Mouse (Mus musculus) stomach, postnatal 0 days (tissue): ENCODE results near the gene Cisd3. TPM values are rescaled to one million over a fixed set of nuclear protein-coding genes. Genes with fewer than 3 reads are reported as not detected.

ENCODE experiments used
- ATAC-seq: fragments of 200-750 bp; cut with Nextera tagmentation; 2 replicates; pipeline ENCODE4 v1.8.0; 2017; ENCODE audit not compliant: low FRiP score, low TSS enrichment
- DNase-seq: peaks from one replicate; pipeline ENCODE4 v3.0.0-alpha.2; 2016; ENCODE audit warnings: low spot score
- H3K27ac ChIP-seq: fragments of 300-500 bp; sonication (generic); replicated peaks from 2 replicates; pipeline ENCODE4 v1.5.1; 2014; ENCODE audit warnings: mild to moderate bottlenecking, control low read depth
- H3K27me3 ChIP-seq: fragments of 300-500 bp; sonication (generic); 2 replicates; pipeline ENCODE4 v1.6.1; 2014; ENCODE audit warnings: low read length; ENCODE audit not compliant: control insufficient read depth, insufficient read depth
- H3K36me3 ChIP-seq: fragments of 300-500 bp; sonication (generic); 2 replicates; pipeline ENCODE4 v1.6.1; 2014; ENCODE audit warnings: low read length, mixed read lengths; ENCODE audit not compliant: control insufficient read depth, insufficient read depth
- H3K4me1 ChIP-seq: fragments of 300-500 bp; sonication (generic); replicated peaks from 2 replicates; pipeline ENCODE4 v1.6.1; 2014; ENCODE audit warnings: antibody characterized with exemption; ENCODE audit not compliant: control insufficient read depth, insufficient read depth
- H3K4me2 ChIP-seq: fragments of 300-500 bp; sonication (generic); replicated peaks from 2 replicates; pipeline ENCODE4 v1.6.1; 2014; ENCODE audit warnings: low read depth, mild to moderate bottlenecking, control low read depth, moderate library complexity
- H3K4me3 ChIP-seq: fragments of 300-500 bp; sonication (generic); 2 replicates; pipeline ENCODE4 v1.5.1; 2014; ENCODE audit warnings: low read depth, low read length, control low read depth
- H3K9ac ChIP-seq: fragments of 300-500 bp; sonication (generic); 2 replicates; pipeline ENCODE4 v1.6.1; 2014; ENCODE audit warnings: mild to moderate bottlenecking, low read length, control low read depth, mixed read lengths
- H3K9me3 ChIP-seq: fragments of 300-500 bp; sonication (generic); 2 replicates; pipeline ENCODE4 v1.6.1; 2016; ENCODE audit warnings: low read length; ENCODE audit not compliant: control insufficient read depth
- CTCF ChIP-seq: IDR thresholded peaks from 2 replicates; pipeline ENCODE4 v1.5.1; 2016; ENCODE audit warnings: antibody characterized with exemption, low read depth, mild to moderate bottlenecking, moderate library complexity
- EP300 ChIP-seq: optimal IDR thresholded peaks from 2 replicates; pipeline ENCODE3; 2016; ENCODE audit warnings: antibody characterized with exemption
- WGBS: fragments of 180-500 bp; shearing (Covaris S2); extraction: QIAGEN DNeasy Blood & Tissue Kit; methylation state at CpG from one replicate; pipeline ENCODE4 v1.1.7; 2014; 5-methylcytosine and 5-hydroxymethylcytosine counted together
- polyA plus RNA-seq: library from polyadenylated mRNA; unstranded; fragments of >200 nt; fragmentation: Nextera tagmentation; extraction: Ambion mirVana; gene quantifications from 2 replicates; pipeline ENCODE4 v1.2.1, GENCODE M21; 2015

The Cisd3 gene
- polyA plus RNA-seq, 1 experiment from 2014 or later: 44.2 TPM

DNA sequence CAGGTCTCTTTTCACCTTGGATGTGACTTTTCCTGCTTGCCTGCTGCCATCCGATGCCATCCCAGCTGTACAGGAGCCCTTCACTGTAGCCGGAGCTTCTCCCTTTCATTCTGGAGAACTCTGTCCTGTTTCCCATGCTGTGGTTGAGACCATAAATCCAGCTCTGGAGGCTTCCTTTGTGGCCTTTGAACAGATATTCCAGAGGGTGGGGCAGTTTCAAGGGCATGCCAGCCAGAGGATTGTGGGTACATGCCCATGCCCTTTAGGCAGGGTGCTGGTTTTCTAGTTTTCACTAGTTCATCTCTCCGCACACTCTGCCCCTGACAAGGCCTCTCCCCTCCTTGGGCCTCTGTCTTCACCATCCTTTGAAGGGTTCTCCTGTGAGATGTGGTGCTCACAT lies 1.4 kb downstream of the Cisd3 start:
- no peak for ATAC-seq
- Histone ChIP-seq H3K4me1 (no peaks in the 10 kb centered on the region; the same call in 1 of the 2 replicates), H3K36me3 (peaks cover 26% of the 10 kb centered on the region), H3K9ac (peak overlapping the region; percentile 31; the same call in 1 of the 2 replicates), H3K27me3 (no peaks in the 10 kb centered on the region), H3K27ac (0 out of 2 replicates have a peak overlapping the region, but pooled peaks have one; percentile 40), H3K4me3 (no peak overlapping the region), H3K9me3 (no peaks in the 10 kb centered on the region), H3K4me2 (peak overlapping the region; percentile 58; the same call in 1 of the 2 replicates)
- 69% methylated on average over 3 of the region's 3 CpGs for WGBS
- no peak for DNase-seq
- TF ChIP-seq CTCF: no peak
- no peak for TF ChIP-seq EP300

- DNase-seq: peak; percentile 60
- 35% methylated on average over 9 of the region's 10 CpGs for WGBS
Measured at GRCm38 (mm10) chr11:97689861-97690260, 4.2 kb downstream of the Cisd3 start.

DNA sequence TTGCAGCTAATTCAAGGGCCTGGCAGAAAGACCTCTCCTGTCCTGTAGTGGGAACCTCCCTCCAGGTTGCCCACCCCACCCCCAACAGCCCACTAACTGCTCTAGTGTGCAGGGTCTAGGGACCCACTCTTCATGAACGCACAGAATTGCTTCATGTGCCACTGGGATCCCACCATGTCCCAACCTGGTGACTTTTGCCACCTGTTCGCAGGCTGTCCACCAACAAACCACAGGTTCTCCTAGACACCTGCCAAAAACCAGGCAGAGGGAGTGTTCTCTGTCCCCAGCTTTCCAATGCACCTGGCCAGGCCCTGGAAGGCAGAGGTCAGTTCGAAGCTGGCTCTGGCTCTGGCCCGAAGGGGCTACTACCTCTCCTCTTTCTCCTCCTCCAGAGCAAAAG lies 8.8 kb downstream of the Cisd3 start:
- peak overlapping the region; percentile 8; the same call in 1 of the 2 replicates for H3K27ac ChIP-seq

More at GRCm38 (mm10) chr11:97689861-97690260, 4.2 kb downstream of the Cisd3 start:
- H3K9ac ChIP-seq: no peak overlapping the region
- no peaks in the 10 kb centered on the region for H3K27me3 ChIP-seq
- no peak overlapping the region for H3K4me2 ChIP-seq
- ATAC-seq: no peak
- no peak overlapping the region for H3K27ac ChIP-seq
- H3K4me1 ChIP-seq: no peaks in the 10 kb centered on the region; the same call in 1 of the 2 replicates
- H3K4me3 ChIP-seq: no peak overlapping the region
- H3K9me3 ChIP-seq: no peaks in the 10 kb centered on the region
- TF ChIP-seq EP300 (no peak), CTCF (peak; percentile 94)
- H3K36me3 ChIP-seq: peaks cover 28% of the 10 kb centered on the region

DNA sequence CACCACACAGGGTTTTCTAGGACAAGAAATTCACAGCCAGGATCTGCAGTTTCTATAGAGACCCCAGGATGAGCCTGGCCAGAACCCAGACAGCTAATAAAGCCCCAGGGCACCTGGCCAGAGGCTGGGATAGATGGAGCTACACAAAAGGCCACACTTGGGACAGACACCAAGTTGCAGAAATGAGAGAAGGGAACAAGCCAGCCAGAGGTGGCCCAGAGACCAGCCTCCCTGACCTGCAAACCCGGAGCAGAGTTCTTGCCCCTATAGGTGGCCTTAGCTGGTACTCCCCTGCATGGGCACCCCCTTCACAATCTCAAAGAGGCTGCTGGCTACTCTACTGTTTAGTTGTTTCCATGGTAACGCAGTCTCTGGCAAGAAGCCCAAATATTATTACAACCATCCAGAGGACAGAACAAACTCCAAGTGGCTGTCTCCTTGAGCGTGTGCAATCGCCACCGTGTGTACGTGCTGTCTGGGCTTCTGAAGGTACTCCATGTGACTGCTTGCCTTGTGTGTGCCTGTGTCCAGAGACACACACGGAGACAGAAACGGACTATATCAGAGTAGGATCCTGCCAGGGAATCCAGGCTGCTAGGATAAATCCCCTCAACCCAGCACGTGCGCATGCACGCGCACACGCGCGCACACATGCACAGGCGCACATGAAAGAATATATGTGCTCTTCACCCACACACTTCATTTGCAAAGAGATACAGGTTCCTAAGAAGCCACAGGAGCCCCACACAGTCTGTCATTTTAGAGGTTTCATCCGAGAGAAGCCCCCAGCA lies 9.5 kb downstream of the Cisd3 start:
- DNase-seq: peak; percentile 44
- 40% methylated on average over 17 of the region's 17 CpGs for WGBS
- H3K9me3 ChIP-seq: no peaks in the 10 kb centered on the region
- no peak for ATAC-seq
- peaks cover 8% of the 10 kb centered on the region; the same call in 1 of the 2 replicates for H3K4me1 ChIP-seq
- H3K4me2 ChIP-seq: 0 out of 2 replicates have a peak overlapping the region, but pooled peaks have one; percentile 5
- TF ChIP-seq CTCF (no peak), EP300 (no peak)
- H3K4me3 ChIP-seq: no peak overlapping the region
- H3K9ac ChIP-seq: no peak overlapping the region
- H3K36me3 ChIP-seq: peaks cover 24% of the 10 kb centered on the region
- H3K27ac ChIP-seq: peak overlapping the region; percentile 18; the same call in 1 of the 2 replicates
- no peaks in the 10 kb centered on the region for H3K27me3 ChIP-seq

More for the DNA sequence above, 8.8 kb downstream of the Cisd3 start:
- Histone ChIP-seq H3K9ac (no peak overlapping the region), H3K4me1 (peaks cover 8% of the 10 kb centered on the region; the same call in 1 of the 2 replicates), H3K4me2 (0 out of 2 replicates have a peak overlapping the region, but pooled peaks have one; percentile 5), H3K4me3 (no peak overlapping the region), H3K27me3 (no peaks in the 10 kb centered on the region), H3K9me3 (no peaks in the 10 kb centered on the region), H3K36me3 (peaks cover 25% of the 10 kb centered on the region)
- no peak for DNase-seq
- WGBS: 75% methylated on average over 4 of the region's 4 CpGs
- ATAC-seq: no peak
- no peak for TF ChIP-seq CTCF

- no peak for ATAC-seq
- DNase-seq: peak; percentile 14
- Histone ChIP-seq H3K4me2 (0 out of 2 replicates have a peak overlapping the region, but pooled peaks have one; percentile 3), H3K27me3 (no peaks in the 10 kb centered on the region), H3K4me1 (peaks cover 8% of the 10 kb centered on the region; the same call in 1 of the 2 replicates), H3K36me3 (peaks cover 18% of the 10 kb centered on the region), H3K9ac (peak overlapping the region; percentile 13; the same call in 1 of the 2 replicates), H3K4me3 (no peak overlapping the region), H3K9me3 (no peaks in the 10 kb centered on the region), H3K27ac (0 out of 2 replicates have a peak overlapping the region, but pooled peaks have one; percentile 18)
- TF ChIP-seq CTCF (no peak), EP300 (no peak)
- 42% methylated on average over 9 of the region's 9 CpGs for WGBS
Measured at GRCm38 (mm10) chr11:97695712-97696401, 10.2 kb downstream of the Cisd3 start.
